Mouse (Mus musculus) ovary, adult 18-20 months (tissue): Measurements from ENCODE around the gene Syn3.
"Not testable (repeated sequence)": the region's sequence is repeated elsewhere in the genome, so short reads cannot be mapped to it uniquely, and the experiment has no call there.

Source experiments
- DNase-seq: peaks from one replicate; pipeline ENCODE4 v3.0.0; 2022; ENCODE audit warnings: low spot score, mixed read lengths

Syn3 gene

GRCm38 (mm10) chr10:86149029-86149818, 349.5 kb downstream of the Syn3 start:
- no peak for DNase-seq

- DNase-seq = no peak
Observed at GRCm38 (mm10) chr10:86139061-86139681, 359.5 kb downstream of the Syn3 start.

- DNase-seq = no peak
Observed at GRCm38 (mm10) chr10:86137589-86138173, 361.0 kb downstream of the Syn3 start.

GRCm38 (mm10) chr10:86137106-86137505, 361.6 kb downstream of the Syn3 start:
- no peak for DNase-seq

GRCm38 (mm10) chr10:86136249-86136648, 362.4 kb downstream of the Syn3 start:
- no peak for DNase-seq

- DNase-seq = no peak
Observed at GRCm38 (mm10) chr10:86134848-86135247, 363.8 kb downstream of the Syn3 start.

- DNase-seq = no peak
Observed at GRCm38 (mm10) chr10:86134336-86134735, 364.4 kb downstream of the Syn3 start.

- no peak for DNase-seq
Observed at GRCm38 (mm10) chr10:86132420-86132956, 366.2 kb downstream of the Syn3 start.

- no peak for DNase-seq
Observed at GRCm38 (mm10) chr10:86129046-86129445, 369.6 kb downstream of the Syn3 start.

GRCm38 (mm10) chr10:86126478-86126877, 372.2 kb downstream of the Syn3 start:
- no peak for DNase-seq

- DNase-seq = no peak
Observed at GRCm38 (mm10) chr10:86125421-86125820, 373.3 kb downstream of the Syn3 start.

- DNase-seq = no peak
Observed at GRCm38 (mm10) chr10:86124115-86124514, 374.6 kb downstream of the Syn3 start.

GRCm38 (mm10) chr10:86123224-86123623, 375.5 kb downstream of the Syn3 start:
- no peak for DNase-seq

- not testable (repeated sequence) for DNase-seq
Observed at GRCm38 (mm10) chr10:86122456-86122855, 376.2 kb downstream of the Syn3 start.

GRCm38 (mm10) chr10:86116268-86116667, 382.4 kb downstream of the Syn3 start:
- DNase-seq = no peak

GRCm38 (mm10) chr10:86114431-86114848, 384.3 kb downstream of the Syn3 start:
- no peak for DNase-seq

GRCm38 (mm10) chr10:86108797-86109196, 389.9 kb downstream of the Syn3 start:
- DNase-seq = no peak

- DNase-seq = no peak
Observed at GRCm38 (mm10) chr10:86107681-86108080, 391.0 kb downstream of the Syn3 start.

GRCm38 (mm10) chr10:86103976-86104375, 394.7 kb downstream of the Syn3 start:
- DNase-seq = no peak

GRCm38 (mm10) chr10:86100281-86100851, 398.3 kb downstream of the Syn3 start:
- no peak for DNase-seq

- DNase-seq = no peak
Observed at GRCm38 (mm10) chr10:86098363-86098762, 400.3 kb downstream of the Syn3 start.
